Mouse (Mus musculus): Measurements from ENCODE around the gene Ptprr.

GRCm38 (mm10) chr10:116252668-116253067 lies 234.7 kb downstream of the Ptprr start:
- TF ChIP-seq CTCF (conservative IDR thresholded peaks at IDR 0.05; ENCODE audit: low read length) (no peak), NANOG (IDR thresholded peaks at IDR 0.05; ENCODE audit: borderline replicate concordance, low read length) (no peak)

Data from E14TG2a.4 (cell line).